Mouse (Mus musculus) heart, embryonic 12.5 days (tissue): ENCODE data around the gene Vps72. TPM values are rescaled to one million over a fixed set of nuclear protein-coding genes. Genes with fewer than 3 reads are reported as not detected.

Source experiments
- ATAC-seq: fragments of 200-750 bp; cut with Nextera tagmentation; 2 replicates; pipeline ENCODE4 v1.8.0; 2017; ENCODE audit warnings: moderate TSS enrichment, moderate library complexity; ENCODE audit not compliant: insufficient number of reproducible peaks, low FRiP score
- H3K27ac ChIP-seq: fragments of 300-500 bp; sonication (generic); 2 replicates; pipeline ENCODE4 v1.5.1; 2016; ENCODE audit warnings: mild to moderate bottlenecking, moderate library complexity; ENCODE audit not compliant: poor library complexity, severe bottlenecking
- H3K27me3 ChIP-seq: fragments of 300-500 bp; sonication (generic); replicated peaks from 2 replicates; pipeline ENCODE4 v1.6.1; 2016; ENCODE audit warnings: mild to moderate bottlenecking, moderate library complexity
- H3K36me3 ChIP-seq: fragments of 300-500 bp; sonication (generic); 2 replicates; pipeline ENCODE4 v1.6.1; 2016; ENCODE audit warnings: mild to moderate bottlenecking, moderate library complexity
- H3K4me1 ChIP-seq: fragments of 300-500 bp; sonication (generic); replicated peaks from 2 replicates; pipeline ENCODE4 v1.6.1; 2016; ENCODE audit warnings: mild to moderate bottlenecking
- H3K4me2 ChIP-seq: fragments of 300-500 bp; sonication (generic); 2 replicates; pipeline ENCODE4 v1.6.1; 2016; ENCODE audit warnings: mild to moderate bottlenecking, moderate library complexity
- H3K4me3 ChIP-seq: fragments of 300-500 bp; sonication (generic); 2 replicates; pipeline ENCODE4 v1.5.1; 2016; ENCODE audit warnings: mild to moderate bottlenecking
- H3K9ac ChIP-seq: fragments of 300-500 bp; sonication (generic); 2 replicates; pipeline ENCODE4 v1.6.1; 2016; ENCODE audit warnings: mild to moderate bottlenecking, moderate library complexity
- H3K9me3 ChIP-seq: fragments of 300-500 bp; sonication (generic); replicated peaks from 2 replicates; pipeline ENCODE4 v1.6.1; 2016; ENCODE audit warnings: mild to moderate bottlenecking, moderate library complexity
- WGBS: fragments of 180-500 bp; shearing (Covaris S2); methylation state at CpG from one replicate; pipeline ENCODE4 v1.1.7; 2016; 5-methylcytosine and 5-hydroxymethylcytosine counted together
- polyA plus RNA-seq: library from polyadenylated mRNA; unstranded; fragments of >200 nt; fragmentation: Nextera tagmentation; extraction: Ambion mirVana; gene quantifications from 2 replicates; pipeline ENCODE4 v1.2.1, GENCODE M21; 2016

Vps72 gene
- polyA plus RNA-seq, 1 experiment from 2014 or later, result 103 TPM

DNA sequence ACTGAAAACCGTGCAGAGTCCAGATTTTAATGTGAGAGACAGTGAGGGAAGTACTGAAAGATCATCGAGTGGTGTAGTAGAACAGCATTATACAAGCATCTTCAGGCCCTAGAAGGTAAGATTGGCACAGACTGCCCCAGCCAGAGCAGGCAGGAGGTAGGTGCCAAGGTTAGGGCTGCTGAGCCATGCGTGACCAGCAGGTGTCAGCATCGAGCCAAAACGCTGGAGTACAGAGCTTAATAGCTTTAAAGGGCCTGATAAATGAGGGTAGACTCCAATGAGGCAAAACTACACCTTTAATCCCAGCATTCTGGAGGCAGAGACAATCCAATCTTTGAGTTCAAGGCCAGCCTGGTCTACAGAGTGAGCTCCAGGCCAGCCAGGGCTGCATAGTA, 31.8 kb downstream of the Vps72 start:
- Histone ChIP-seq H3K9ac (no peak overlapping the region), H3K27me3 (no peaks in the 10 kb centered on the region), H3K4me3 (no peak overlapping the region), H3K4me2 (no peak overlapping the region), H3K27ac (no peak overlapping the region), H3K9me3 (no peaks in the 10 kb centered on the region; the same call in 1 of the 2 replicates), H3K36me3 (0 out of 2 replicates have a peak, but pooled peaks cover 8% of the 10 kb centered on the region), H3K4me1 (no peaks in the 10 kb centered on the region)
- 8% methylated on average over 5 of the region's 5 CpGs for WGBS
- ATAC-seq, result 0 out of 2 replicates have a peak, but pooled peaks have one; percentile 29

DNA sequence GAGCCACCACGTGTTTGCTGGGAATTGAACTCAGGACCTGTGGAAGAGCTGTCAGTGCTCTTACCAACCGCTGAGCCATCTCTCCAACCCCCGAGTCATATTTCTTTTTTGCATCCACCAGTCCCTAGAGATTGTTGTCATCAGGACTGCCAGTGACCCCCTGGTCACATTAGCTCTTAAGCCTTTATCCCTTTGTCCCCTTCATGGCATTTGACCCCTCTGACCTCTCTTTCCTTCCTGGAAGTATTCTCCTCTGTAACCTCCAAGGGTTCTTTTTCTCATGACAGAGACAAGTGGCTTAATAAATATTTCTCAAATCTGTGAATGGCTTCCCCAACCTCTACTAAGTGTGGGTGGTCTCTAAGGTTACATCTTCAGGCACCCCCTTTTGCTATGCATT, 37.1 kb downstream of the Vps72 start:
- no peak overlapping the region for H3K27ac ChIP-seq
- H3K4me1 ChIP-seq, result no peaks in the 10 kb centered on the region
- WGBS, result 61% methylated on average over 3 of the region's 3 CpGs
- H3K27me3 ChIP-seq, result no peaks in the 10 kb centered on the region
- H3K4me2 ChIP-seq, result no peak overlapping the region
- no peak overlapping the region for H3K4me3 ChIP-seq
- H3K9me3 ChIP-seq, result no peaks in the 10 kb centered on the region
- ATAC-seq, result no peak
- H3K9ac ChIP-seq, result no peak overlapping the region
- H3K36me3 ChIP-seq, result no peaks in the 10 kb centered on the region

DNA sequence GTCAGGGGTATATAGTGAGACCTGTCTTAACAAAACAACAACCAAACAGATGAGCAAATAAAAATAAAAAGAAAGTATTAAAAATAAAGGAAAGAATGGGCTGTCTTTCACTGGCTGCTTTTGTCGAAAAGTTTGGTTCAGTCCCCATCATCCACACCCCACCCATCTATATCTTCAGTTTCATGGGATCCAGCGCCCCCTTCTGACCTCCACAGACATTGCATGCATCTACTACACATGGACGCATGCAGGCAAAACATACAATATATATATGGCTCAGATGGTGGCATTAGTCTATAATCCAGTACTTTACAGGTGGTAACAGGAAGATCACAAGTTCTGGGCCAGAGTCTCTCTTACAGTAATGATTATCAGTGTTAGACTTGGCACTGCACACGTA, 43.1 kb downstream of the Vps72 start:
- Histone ChIP-seq H3K4me2 (no peak overlapping the region), H3K27me3 (no peaks in the 10 kb centered on the region), H3K4me3 (no peak overlapping the region), H3K27ac (no peak overlapping the region), H3K9ac (no peak overlapping the region), H3K36me3 (no peaks in the 10 kb centered on the region), H3K9me3 (no peaks in the 10 kb centered on the region), H3K4me1 (no peaks in the 10 kb centered on the region)
- WGBS, result 49% methylated on average over 4 of the region's 4 CpGs
- ATAC-seq, result no peak

- WGBS, result 16% methylated on average over 8 of the region's 8 CpGs
- Histone ChIP-seq H3K27ac (no peak overlapping the region), H3K4me3 (peak overlapping the region; percentile 62)
Observed at GRCm38 (mm10) chr3:95159511-95159986, 48.7 kb downstream of the Vps72 start.

GRCm38 (mm10) chr3:95159987-95160963, 49.5 kb downstream of the Vps72 start, which contains the start of gene Sema6c:
Gene Sema6c (plus strand): TSS chr3:95160457.
- Histone ChIP-seq H3K27me3 (peaks cover 13% of the 10 kb centered on the region; the same call in 1 of the 2 replicates), H3K4me2 (peak within 1 kb of the TSS; percentile 98), H3K4me3 (peak within 1 kb of the TSS; percentile 62), H3K27ac (peak within 1 kb of the TSS; percentile 9; the same call in 1 of the 2 replicates), H3K4me1 (peaks cover 45% of the 10 kb centered on the region), H3K9ac (peak within 1 kb of the TSS; percentile 87), H3K9me3 (no peaks in the 10 kb centered on the region), H3K36me3 (no peaks in the 10 kb centered on the region)
- WGBS, result under 1% methylated on average over 65 of the region's 66 CpGs
- ATAC-seq, result peak; percentile 94

More at GRCm38 (mm10) chr3:95159511-95159986, 48.7 kb downstream of the Vps72 start:
- Histone ChIP-seq H3K9ac (peak overlapping the region; percentile 64), H3K27me3 (peaks cover 13% of the 10 kb centered on the region; the same call in 1 of the 2 replicates), H3K9me3 (no peaks in the 10 kb centered on the region), H3K4me2 (peak overlapping the region; percentile 98), H3K4me1 (peaks cover 40% of the 10 kb centered on the region), H3K36me3 (no peaks in the 10 kb centered on the region)
- no peak for ATAC-seq

DNA sequence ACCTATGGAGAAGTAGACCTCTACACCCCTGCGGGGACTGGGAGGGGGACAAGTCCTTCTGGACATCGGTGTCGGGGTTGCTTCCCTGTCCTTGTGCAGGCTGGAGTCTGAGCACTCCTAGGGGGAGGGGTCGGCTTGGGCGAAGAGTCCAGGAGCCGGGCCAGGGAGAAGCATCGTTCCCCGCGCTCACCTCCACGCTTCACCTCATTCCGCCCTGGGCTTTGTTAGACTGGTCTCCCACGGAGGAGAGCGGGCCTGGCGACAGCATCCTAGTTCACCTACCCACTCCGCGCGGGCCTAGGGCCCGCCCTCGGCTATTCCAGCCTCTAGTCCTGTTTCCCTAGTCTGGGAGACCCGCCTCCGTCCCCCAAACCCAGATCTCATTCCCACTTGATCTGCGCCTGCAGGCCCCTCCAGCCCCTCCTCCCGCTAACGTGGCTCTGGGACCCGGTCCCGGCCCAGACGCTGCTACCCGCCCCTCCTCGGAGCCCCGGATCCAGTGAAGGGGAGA, 50.3 kb downstream of the Vps72 start:
- H3K4me1 ChIP-seq, result peaks cover 45% of the 10 kb centered on the region
- H3K36me3 ChIP-seq, result no peaks in the 10 kb centered on the region
- no peak overlapping the region for H3K27ac ChIP-seq
- ATAC-seq, result 0 out of 2 replicates have a peak, but pooled peaks have one; percentile 9
- peak overlapping the region; percentile 98 for H3K4me2 ChIP-seq
- WGBS, result 1% methylated on average over 30 of the region's 30 CpGs
- H3K9ac ChIP-seq, result peak overlapping the region; percentile 87
- no peaks in the 10 kb centered on the region for H3K9me3 ChIP-seq
- H3K27me3 ChIP-seq, result peaks cover 13% of the 10 kb centered on the region; the same call in 1 of the 2 replicates
- H3K4me3 ChIP-seq, result peak overlapping the region; percentile 62

- no peak overlapping the region for H3K27ac ChIP-seq
- 15% methylated on average over 9 of the region's 9 CpGs for WGBS
Observed at GRCm38 (mm10) chr3:95161618-95162344, 51.0 kb downstream of the Vps72 start.

DNA sequence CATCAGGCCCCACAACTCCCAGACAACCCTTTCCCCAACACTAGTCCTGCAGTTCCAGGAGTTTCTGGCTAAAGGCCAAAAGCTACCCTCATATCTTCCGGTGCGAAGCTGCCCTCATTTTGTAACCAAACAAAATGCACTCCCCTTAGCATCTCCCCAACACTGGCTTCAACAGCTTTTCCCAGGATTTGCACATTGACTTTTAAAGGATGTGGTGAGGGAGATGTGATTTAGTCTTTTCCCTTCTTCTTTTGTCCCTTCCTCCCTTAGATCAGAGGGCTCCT, 51.5 kb downstream of the Vps72 start:
- no peak overlapping the region for H3K9ac ChIP-seq
- no peak overlapping the region for H3K27ac ChIP-seq
- no peaks in the 10 kb centered on the region for H3K9me3 ChIP-seq
- H3K4me3 ChIP-seq, result no peak overlapping the region; the same call in 1 of the 2 replicates
- peaks cover 7% of the 10 kb centered on the region for H3K36me3 ChIP-seq
- 25% methylated on average over 2 of the region's 2 CpGs for WGBS
- H3K4me1 ChIP-seq, result peaks cover 45% of the 10 kb centered on the region
- no peak for ATAC-seq
- peaks cover 13% of the 10 kb centered on the region; the same call in 1 of the 2 replicates for H3K27me3 ChIP-seq
- H3K4me2 ChIP-seq, result peak overlapping the region; percentile 98; the same call in 1 of the 2 replicates

More at GRCm38 (mm10) chr3:95161618-95162344, 51.0 kb downstream of the Vps72 start:
- Histone ChIP-seq H3K4me1 (peaks cover 45% of the 10 kb centered on the region), H3K27me3 (peaks cover 13% of the 10 kb centered on the region; the same call in 1 of the 2 replicates), H3K4me3 (peak overlapping the region; percentile 62), H3K4me2 (peak overlapping the region; percentile 98), H3K9ac (peak overlapping the region; percentile 87), H3K36me3 (peaks cover 2% of the 10 kb centered on the region; the same call in 1 of the 2 replicates), H3K9me3 (no peaks in the 10 kb centered on the region)
- ATAC-seq, result no peak

GRCm38 (mm10) chr3:95163419-95164255, 52.8 kb downstream of the Vps72 start:
- no peak for ATAC-seq
- peaks cover 45% of the 10 kb centered on the region for H3K4me1 ChIP-seq
- peaks cover 12% of the 10 kb centered on the region for H3K36me3 ChIP-seq
- H3K4me2 ChIP-seq, result peak overlapping the region; percentile 11; the same call in 1 of the 2 replicates
- peak overlapping the region; percentile 48; the same call in 1 of the 2 replicates for H3K9ac ChIP-seq
- H3K4me3 ChIP-seq, result no peak overlapping the region
- 43% methylated on average over 11 of the region's 11 CpGs for WGBS
- H3K9me3 ChIP-seq, result no peaks in the 10 kb centered on the region
- peaks cover 19% of the 10 kb centered on the region; the same call in 1 of the 2 replicates for H3K27me3 ChIP-seq
- H3K27ac ChIP-seq, result no peak overlapping the region

DNA sequence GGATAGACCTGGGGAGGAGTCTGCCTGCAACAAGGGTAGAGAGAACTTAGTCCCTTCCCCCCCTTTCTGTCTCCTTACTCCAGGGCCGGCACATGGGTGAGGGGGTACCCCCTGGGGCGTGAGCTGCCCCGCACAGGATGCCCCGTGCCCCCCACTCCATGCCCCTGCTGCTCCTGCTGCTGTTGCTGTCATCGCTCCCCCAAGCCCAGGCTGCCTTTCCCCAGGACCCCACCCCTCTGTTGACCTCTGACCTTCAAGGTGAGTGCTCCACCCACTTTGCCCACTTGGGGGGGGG, 53.4 kb downstream of the Vps72 start:
- Histone ChIP-seq H3K27ac (no peak overlapping the region), H3K4me2 (no peak overlapping the region), H3K4me3 (no peak overlapping the region), H3K27me3 (peaks cover 23% of the 10 kb centered on the region; the same call in 1 of the 2 replicates), H3K4me1 (peaks cover 45% of the 10 kb centered on the region), H3K9ac (0 out of 2 replicates have a peak overlapping the region, but pooled peaks have one; percentile 48), H3K36me3 (peaks cover 17% of the 10 kb centered on the region), H3K9me3 (no peaks in the 10 kb centered on the region)
- no peak for ATAC-seq
- WGBS, result 53% methylated on average over 5 of the region's 5 CpGs
